Mouse (Mus musculus) C2C12 (cell line): ENCODE data around the gene Pusl1. TPM values are rescaled to one million over a fixed set of nuclear protein-coding genes. Genes with fewer than 3 reads are reported as not detected.

Experiments
- H3K27me3 ChIP-seq: one replicate; pipeline ENCODE4 v1.6.1; 2011; ENCODE audit not compliant: control insufficient read depth, insufficient read depth, insufficient read length
- H3K36me3 ChIP-seq: one replicate; pipeline ENCODE4 v1.6.1; 2011; ENCODE audit not compliant: control insufficient read depth, insufficient read depth
- H3K4me3 ChIP-seq: one replicate; pipeline ENCODE4 v1.5.1; 2011; ENCODE audit warnings: mild to moderate bottlenecking, control low read depth; ENCODE audit not compliant: poor library complexity, insufficient read depth, severe bottlenecking
- H3K79me2 ChIP-seq: one replicate; pipeline ENCODE4 v1.6.1; 2011; ENCODE audit not compliant: control insufficient read depth, insufficient read depth
- H3K79me3 ChIP-seq: one replicate; pipeline ENCODE4 v1.6.1; 2011; ENCODE audit warnings: low read depth, control low read depth
- H3ac ChIP-seq: one replicate; pipeline ENCODE3; 2011; ENCODE audit warnings: low read depth; ENCODE audit not compliant: control insufficient read depth, insufficient read length
- CEBPB ChIP-seq: IDR thresholded peaks from one replicate; pipeline ENCODE4 v1.6.1; 2011; ENCODE audit warnings: low read depth, mild to moderate bottlenecking, control low read depth, moderate library complexity
- CTCF ChIP-seq: IDR thresholded peaks from one replicate; pipeline ENCODE4 v1.5.1; 2011; ENCODE audit not compliant: control insufficient read depth, insufficient read depth, insufficient read length
- FOSL1 ChIP-seq: IDR thresholded peaks from one replicate; pipeline ENCODE4 v1.8.0; 2011; ENCODE audit warnings: mild to moderate bottlenecking, low read length; ENCODE audit not compliant: poor library complexity, insufficient read depth, severe bottlenecking
- MAX ChIP-seq: IDR thresholded peaks from one replicate; pipeline ENCODE4 v1.6.1; 2011; ENCODE audit warnings: mild to moderate bottlenecking, control low read depth
- MYOD1 ChIP-seq: IDR thresholded peaks from one replicate; pipeline ENCODE4 v1.6.1; 2011; ENCODE audit warnings: low read depth; ENCODE audit not compliant: control insufficient read depth, insufficient read length
- MYOG ChIP-seq: IDR thresholded peaks from one replicate; pipeline ENCODE4 v1.6.1; 2011; ENCODE audit not compliant: control insufficient read depth, insufficient read length; ENCODE audit errors: extremely low read depth
- USF1 ChIP-seq: IDR thresholded peaks from one replicate; pipeline ENCODE4 v1.6.1; 2011; ENCODE audit warnings: low read depth, mild to moderate bottlenecking, control low read depth, moderate library complexity
- polyA plus RNA-seq: library from polyadenylated mRNA; unstranded; fragments of >200 nt; fragmentation: generic; extraction: Trizol; gene quantifications from one replicate; pipeline ENCODE4 v1.2.1, GENCODE M21; 2012; ENCODE audit warnings: missing spikeins

Gene Pusl1
- polyA plus RNA-seq, 1 experiment = 30.7 TPM

- Histone ChIP-seq H3K27me3 (no peaks in the 10 kb centered on the region), H3K79me3 (peaks cover 30% of the 10 kb centered on the region), H3ac (no peak overlapping the region), H3K4me3 (no peak overlapping the region), H3K79me2 (peaks cover 36% of the 10 kb centered on the region), H3K36me3 (peaks cover 43% of the 10 kb centered on the region)
- TF ChIP-seq MAX = no peak
- TF ChIP-seq MYOG = no peak
- no peak for TF ChIP-seq CTCF
- no peak for TF ChIP-seq CEBPB
- TF ChIP-seq FOSL1 = no peak
- no peak for TF ChIP-seq USF1
- TF ChIP-seq MYOD1 = no peak
Measured at GRCm38 (mm10) chr4:155898318-155898717, 6.7 kb upstream of the Pusl1 start.

GRCm38 (mm10) chr4:155896461-155896860 lies 4.9 kb upstream of the Pusl1 start:
- H3K27me3 ChIP-seq = no peaks in the 10 kb centered on the region
- H3ac ChIP-seq = no peak overlapping the region
- peaks cover 49% of the 10 kb centered on the region for H3K79me2 ChIP-seq
- no peak overlapping the region for H3K4me3 ChIP-seq
- TF ChIP-seq MYOD1 = no peak
- TF ChIP-seq FOSL1 = no peak
- TF ChIP-seq MYOG = no peak
- H3K79me3 ChIP-seq = peaks cover 39% of the 10 kb centered on the region
- peaks cover 27% of the 10 kb centered on the region for H3K36me3 ChIP-seq

GRCm38 (mm10) chr4:155895826-155896225 lies 4.2 kb upstream of the Pusl1 start:
- Histone ChIP-seq H3K79me3 (peaks cover 41% of the 10 kb centered on the region), H3ac (no peak overlapping the region), H3K27me3 (no peaks in the 10 kb centered on the region), H3K36me3 (peaks cover 21% of the 10 kb centered on the region), H3K79me2 (peaks cover 55% of the 10 kb centered on the region), H3K4me3 (no peak overlapping the region)
- TF ChIP-seq MAX = no peak
- TF ChIP-seq FOSL1 = no peak
- TF ChIP-seq CTCF = no peak
- no peak for TF ChIP-seq USF1
- no peak for TF ChIP-seq MYOD1
- TF ChIP-seq MYOG = no peak
- TF ChIP-seq CEBPB = no peak

- Histone ChIP-seq H3K36me3 (peaks cover 21% of the 10 kb centered on the region), H3K4me3 (no peak overlapping the region), H3K79me3 (peaks cover 45% of the 10 kb centered on the region), H3K27me3 (no peaks in the 10 kb centered on the region), H3K79me2 (peaks cover 61% of the 10 kb centered on the region), H3ac (no peak overlapping the region)
- peak; percentile 90 for TF ChIP-seq USF1
- no peak for TF ChIP-seq CTCF
- TF ChIP-seq CEBPB = no peak
- no peak for TF ChIP-seq MYOD1
- TF ChIP-seq MAX = no peak
- TF ChIP-seq FOSL1 = no peak
Measured at GRCm38 (mm10) chr4:155895216-155895615, 3.6 kb upstream of the Pusl1 start.

- Histone ChIP-seq H3K27me3 (no peaks in the 10 kb centered on the region), H3K79me2 (peaks cover 70% of the 10 kb centered on the region), H3K36me3 (peaks cover 22% of the 10 kb centered on the region), H3ac (peak overlapping the region; percentile 55), H3K4me3 (peak overlapping the region; percentile 21), H3K79me3 (peaks cover 45% of the 10 kb centered on the region)
- TF ChIP-seq MYOD1 (peak; percentile 54), MAX (no peak)
Measured at GRCm38 (mm10) chr4:155894311-155894881, 2.8 kb upstream of the Pusl1 start.

GRCm38 (mm10) chr4:155893212-155893690 lies 1.7 kb upstream of the Pusl1 start:
- H3K79me2 ChIP-seq = peaks cover 73% of the 10 kb centered on the region
- H3K79me3 ChIP-seq = peaks cover 45% of the 10 kb centered on the region
- peaks cover 30% of the 10 kb centered on the region for H3K36me3 ChIP-seq
- H3ac ChIP-seq = peak overlapping the region; percentile 25
- H3K4me3 ChIP-seq = peak overlapping the region; percentile 85
- no peaks in the 10 kb centered on the region for H3K27me3 ChIP-seq
- TF ChIP-seq FOSL1 (no peak), MYOG (no peak), MYOD1 (no peak), CTCF (no peak), CEBPB (no peak), MAX (no peak), USF1 (no peak)
